In the genomic region with DNA sequence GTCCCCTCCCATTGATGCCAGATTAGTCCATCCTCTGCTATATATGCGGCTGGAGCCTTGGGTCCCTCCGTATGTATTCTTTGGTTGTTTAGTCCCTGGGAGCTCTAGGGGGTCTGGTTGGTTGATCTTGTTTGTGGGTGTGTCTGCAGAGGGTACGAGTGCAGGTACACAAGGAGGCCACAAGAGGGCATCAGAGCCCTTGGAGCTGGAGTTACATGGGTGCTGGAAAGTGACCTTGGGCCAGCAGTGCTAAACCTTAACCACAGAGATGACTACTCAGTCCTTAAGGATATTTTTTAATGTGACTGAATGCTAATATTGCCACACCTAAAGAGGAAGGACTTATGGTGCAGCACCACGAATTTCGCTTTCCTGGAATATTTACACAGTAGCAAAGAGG, we compare ENCODE assay signal across 8 mouse cellular contexts. TPM values are rescaled to one million over a fixed set of nuclear protein-coding genes. Genes with fewer than 3 reads are reported as not detected.
DNase-seq lines count a peak whose midpoint lies in the region; ATAC-seq and TF ChIP-seq lines count a peak whose summit lies in the region.

No protein-coding gene starts in this region.

- H3K36me3 ChIP-seq in midbrain, postnatal 0 days (ENCODE audit: insufficient read depth, low read length): peaks cover 14% of the 10 kb centered on the region
- peaks cover 17% of the 10 kb centered on the region; the same call in 1 of the 2 replicates for H3K36me3 ChIP-seq in midbrain, embryonic 10.5 days
- no peaks in the 10 kb centered on the region for H3K36me3 ChIP-seq in splenic B cell, adult 2 months (ENCODE audit: control insufficient read depth, insufficient read depth, low read length, poor library complexity, severe bottlenecking)
- no peaks in the 10 kb centered on the region for H3K36me3 ChIP-seq in midbrain, embryonic 13.5 days

- peak; percentile 58 for TF ChIP-seq CTCF in midbrain, postnatal 0 days (IDR thresholded peaks at IDR 0.05)

- H3K9me3 ChIP-seq in midbrain, postnatal 0 days (ENCODE audit: low read length): no peaks in the 10 kb centered on the region
- H3K9me3 ChIP-seq in midbrain, embryonic 10.5 days (replicated peaks): no peaks in the 10 kb centered on the region
- H3K9me3 ChIP-seq in midbrain, embryonic 13.5 days: no peaks in the 10 kb centered on the region

- 60% methylated on average over 5 of the region's 5 CpGs for WGBS in midbrain, postnatal 0 days
- 51% methylated on average over 5 of the region's 5 CpGs for WGBS in midbrain, embryonic 10.5 days
- 51% methylated on average over 5 of the region's 5 CpGs for WGBS in midbrain, embryonic 13.5 days

- no peak overlapping the region for H3K9ac ChIP-seq in midbrain, postnatal 0 days (replicated peaks; ENCODE audit: low read length, poor library complexity, severe bottlenecking)
- no peak overlapping the region for H3K9ac ChIP-seq in midbrain, embryonic 13.5 days (replicated peaks)

- no peak overlapping the region for H3K27ac ChIP-seq in midbrain, postnatal 0 days (ENCODE audit: low read depth, low read length)
- H3K27ac ChIP-seq in midbrain, embryonic 10.5 days (replicated peaks): no peak overlapping the region
- H3K27ac ChIP-seq in midbrain, embryonic 13.5 days: no peak overlapping the region

- H3K4me1 ChIP-seq in midbrain, postnatal 0 days (ENCODE audit: insufficient read depth, low read length): no peaks in the 10 kb centered on the region
- H3K4me1 ChIP-seq in midbrain, embryonic 10.5 days: no peaks in the 10 kb centered on the region
- H3K4me1 ChIP-seq in midbrain, embryonic 13.5 days (replicated peaks): no peaks in the 10 kb centered on the region

- H3K4me3 ChIP-seq in midbrain, postnatal 0 days (ENCODE audit: low read depth, low read length): no peak overlapping the region
- no peak overlapping the region for H3K4me3 ChIP-seq in midbrain, embryonic 10.5 days
- no peak overlapping the region for H3K4me3 ChIP-seq in midbrain, embryonic 13.5 days (replicated peaks)

- intact Hi-C loops in heart, postnatal 36 days (cut with DNase I): loop anchor here (2.0 kb wide), 1 partner anchor 56 kb away; no protein-coding TSS in a partner anchor

- H3K27me3 ChIP-seq in midbrain, postnatal 0 days (ENCODE audit: insufficient read depth, low read length): no peaks in the 10 kb centered on the region
- no peaks in the 10 kb centered on the region for H3K27me3 ChIP-seq in midbrain, embryonic 10.5 days (ENCODE audit: low read depth, poor library complexity, severe bottlenecking)
- H3K27me3 ChIP-seq in splenic B cell, adult 2 months (ENCODE audit: control insufficient read depth, insufficient read depth, low read length, poor library complexity, severe bottlenecking): no peaks in the 10 kb centered on the region
- H3K27me3 ChIP-seq in midbrain, embryonic 13.5 days: no peaks in the 10 kb centered on the region

- no peak overlapping the region for H3K4me2 ChIP-seq in midbrain, postnatal 0 days (ENCODE audit: low read depth, low read length, poor library complexity, severe bottlenecking)
- H3K4me2 ChIP-seq in midbrain, embryonic 13.5 days (replicated peaks): no peak overlapping the region

- ATAC-seq in midbrain, postnatal 0 days (ENCODE audit: low FRiP score): no peak
- peak; percentile 97 for ATAC-seq in granulocyte monocyte progenitor cell, adult 5-6 weeks (replicated peaks; ENCODE audit: poor library complexity, severe bottlenecking)
- no peak for ATAC-seq in midbrain, embryonic 13.5 days

- no peak for DNase-seq in midbrain, postnatal 0 days (ENCODE audit: low spot score)
- no peak for DNase-seq in midbrain, embryonic 10.5 days (ENCODE audit: low spot score)
- DNase-seq in ZHBTc4 (ENCODE audit: low read depth, low spot score): peak; percentile 81
- peak; percentile 46 for DNase-seq in splenic B cell, adult 2 months (ENCODE audit: low read depth, low spot score)
- DNase-seq in heart, adult 18-20 months: no peak
- DNase-seq in heart, postnatal 36 days: no peak

RNA-seq across cellular contexts. Expression of a gene that starts 47.8 kb away (rescaled TPM):
- 0.28 and 0.60 TPM in 2 replicates for total RNA-seq in midbrain, postnatal 0 days (2014; rRNA removed)
- polyA plus RNA-seq in midbrain, postnatal 0 days (2015; fragmentation: Nextera tagmentation; extraction: Ambion mirVana): 0.58 and 0.72 TPM in 2 replicates
- 0.60 and 1.3 TPM in 2 replicates for polyA plus RNA-seq in midbrain, embryonic 10.5 days (2016; fragmentation: Nextera tagmentation; extraction: Ambion mirVana)
- total RNA-seq in granulocyte monocyte progenitor cell, adult 5-6 weeks (2014; fragmentation: Nextera tagmentation): 3.5 and 4.6 TPM in 2 replicates
- total RNA-seq in granulocyte monocyte progenitor cell, adult 5-6 weeks (2017): 0.69 and 4.8 TPM in 2 replicates
- 0.28 and 0.36 TPM in 2 replicates for polyA plus RNA-seq in midbrain, embryonic 13.5 days (2015; fragmentation: Nextera tagmentation; extraction: Ambion mirVana)
- total RNA-seq in heart, adult 18-20 months (2021): 10 to 100 TPM; 17.4 to 20.5 TPM
- total RNA-seq in heart, postnatal 36 days (2021): 10 to 100 TPM; 26.9 to 32.1 TPM

Comparison
In these comparisons a context has a peak if more than half of its experiments do, and no peak if none do; other contexts are left out.
1. DNase-seq: peak in ZHBTc4 (single experiment) and splenic B cell, adult 2 months (single experiment); none in midbrain, postnatal 0 days (single experiment), midbrain, embryonic 10.5 days (single experiment), heart, adult 18-20 months (0 of 2) and heart, postnatal 36 days (0 of 2).